Mouse (Mus musculus): Measurements from ENCODE around the gene Scel. TPM values are rescaled to one million over a fixed set of nuclear protein-coding genes. Genes with fewer than 3 reads are reported as not detected.

Scel gene
- total RNA-seq, 2 experiments from 2014 or later = 0.95 to 1.1 TPM

- Histone ChIP-seq H3K4me3 (no peak overlapping the region), H3K27ac (no peak overlapping the region)
- no peak for TF ChIP-seq CTCF (IDR thresholded peaks at IDR 0.05)
- intact Hi-C loops (cut with DNase I) = loop anchor here (10.0 kb wide), 1 partner anchor 299 kb away; the partner anchor contains the start of gene Mycbp2
- DNase-seq (ENCODE audit: extremely low spot score in 1 of 2, low spot score in 2 of 2) = no peak
Measured at GRCm38 (mm10) chr14:103643933-103644332, 130.8 kb downstream of the Scel start.

GRCm38 (mm10) chr14:103647981-103648380, 134.8 kb downstream of the Scel start:
- intact Hi-C loops (cut with DNase I) = loop anchor here (10.0 kb wide), 1 partner anchor 303 kb away; the partner anchor contains the start of gene Mycbp2
- DNase-seq (ENCODE audit: extremely low spot score in 1 of 2, low spot score in 2 of 2) = no peak
- H3K27ac ChIP-seq = no peak overlapping the region
- H3K4me3 ChIP-seq = no peak overlapping the region
- TF ChIP-seq CTCF (IDR thresholded peaks at IDR 0.05) = no peak

DNA sequence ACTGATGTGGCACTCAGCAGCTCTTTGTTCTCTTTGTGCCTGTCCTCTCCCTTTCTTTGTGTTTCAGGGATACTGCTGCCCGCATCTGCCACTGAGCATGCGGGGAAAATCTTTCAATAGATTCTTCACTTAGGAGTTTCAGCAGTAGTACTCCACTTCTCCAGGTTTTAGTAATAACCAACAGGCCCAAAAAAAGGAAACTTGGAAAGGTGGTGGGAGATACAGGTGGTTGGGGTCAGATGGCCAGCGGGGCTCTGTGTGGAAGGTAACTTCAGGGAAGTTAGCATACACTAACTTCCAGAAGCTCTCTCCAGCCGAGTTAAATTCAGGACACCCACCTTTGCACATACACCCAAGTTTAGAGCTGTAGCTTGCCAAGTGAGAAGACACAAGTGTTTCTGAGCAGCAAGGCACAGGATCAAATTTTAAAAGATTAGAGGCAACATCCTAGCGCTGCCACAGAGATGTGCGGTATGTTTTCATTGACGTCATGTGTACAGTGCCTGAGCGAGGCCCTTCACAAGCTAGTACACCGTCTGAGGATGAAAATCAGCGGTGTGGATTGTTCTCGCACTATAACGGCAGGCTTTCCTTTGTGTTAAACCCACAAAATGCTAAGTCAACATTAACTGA, 135.6 kb downstream of the Scel start:
- intact Hi-C loops (cut with DNase I) = loop anchor here (10.0 kb wide), 1 partner anchor 304 kb away; the partner anchor contains the start of gene Mycbp2
- no peak for DNase-seq (ENCODE audit: extremely low spot score in 1 of 2, low spot score in 2 of 2)
- Histone ChIP-seq H3K27ac (no peak overlapping the region), H3K4me3 (no peak overlapping the region)
- no peak for TF ChIP-seq CTCF (IDR thresholded peaks at IDR 0.05)

DNA sequence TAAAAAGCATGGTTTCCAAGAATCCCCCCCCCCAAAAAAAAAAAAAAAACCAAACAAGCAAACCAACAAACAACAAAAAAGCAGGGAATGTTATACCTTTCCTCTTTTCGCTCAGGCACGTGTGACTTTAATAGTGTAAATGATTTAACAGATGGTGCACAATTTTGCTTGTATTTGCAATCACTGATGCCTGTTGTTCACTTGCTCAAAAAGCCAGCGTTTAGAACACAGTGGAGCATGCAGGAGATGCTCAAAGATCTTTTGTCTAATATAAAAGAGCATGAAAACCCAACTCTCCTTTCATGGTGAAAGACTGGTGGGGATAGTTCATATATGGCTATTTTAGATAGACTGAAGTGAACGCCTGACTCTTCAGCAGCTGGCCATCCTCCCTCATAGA, 136.2 kb downstream of the Scel start:
- no peak overlapping the region for H3K27ac ChIP-seq
- DNase-seq (ENCODE audit: extremely low spot score in 1 of 2, low spot score in 2 of 2) = no peak
- intact Hi-C loops (cut with DNase I) = loop anchor here (10.0 kb wide), 1 partner anchor 305 kb away; the partner anchor contains the start of gene Mycbp2
- TF ChIP-seq CTCF (IDR thresholded peaks at IDR 0.05) = no peak
- H3K4me3 ChIP-seq = peak overlapping the region; percentile 85; the same call in 1 of the 2 replicates

GRCm38 (mm10) chr14:103649896-103650334, 136.8 kb downstream of the Scel start, which contains the start of gene Slain1:
Gene Slain1, plus strand, starts transcription at chr14:103650228.
- peak within 1 kb of the TSS; percentile 93 for H3K27ac ChIP-seq
- no peak for TF ChIP-seq CTCF (IDR thresholded peaks at IDR 0.05)
- peak; percentile 92 for DNase-seq (ENCODE audit: extremely low spot score in 1 of 2, low spot score in 2 of 2)
- peak within 1 kb of the TSS; percentile 85 for H3K4me3 ChIP-seq
- intact Hi-C loops (cut with DNase I) = loop anchor here (2.0 to 10.0 kb wide), 4 partner anchors 31 to 305 kb away; partner anchors contain the start of gene Mycbp2

- TF ChIP-seq CTCF (IDR thresholded peaks at IDR 0.05) = no peak
- intact Hi-C loops (cut with DNase I) = loop anchor here (2.0 to 5.0 kb wide), 3 partner anchors 30 to 98 kb away; no protein-coding TSS in a partner anchor
- peak; percentile 71 to 73 for DNase-seq (ENCODE audit: extremely low spot score in 1 of 2, low spot score in 2 of 2)
Measured at GRCm38 (mm10) chr14:103650413-103651101, 137.4 kb downstream of the Scel start.

DNA sequence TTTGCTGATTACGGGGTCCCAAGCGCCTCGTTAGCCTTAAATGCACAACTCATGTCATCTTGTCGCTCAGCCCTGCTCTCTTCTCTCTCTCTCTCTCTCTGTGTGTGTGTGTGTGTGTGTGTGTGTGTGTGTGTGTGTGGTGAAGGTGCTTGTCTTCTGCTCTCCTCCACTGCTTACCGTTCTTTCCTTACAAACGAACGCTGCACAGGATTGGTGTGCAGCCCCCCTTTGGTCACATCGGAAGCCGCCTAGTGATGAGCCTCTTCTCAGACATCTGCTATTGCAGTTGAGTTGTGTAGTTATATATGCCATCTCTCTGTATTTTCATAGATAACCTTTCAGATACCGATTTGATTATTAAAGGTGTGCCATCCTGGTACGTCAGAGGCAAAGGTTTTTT, 138.0 kb downstream of the Scel start:
- no peak; the same call in 1 of the 2 replicates for TF ChIP-seq CTCF (IDR thresholded peaks at IDR 0.05)
- H3K27ac ChIP-seq = peak overlapping the region; percentile 93
- H3K4me3 ChIP-seq = peak overlapping the region; percentile 85
- no peak for DNase-seq (ENCODE audit: extremely low spot score in 1 of 2, low spot score in 2 of 2)
- intact Hi-C loops (cut with DNase I) = loop anchor here (2.0 to 5.0 kb wide), 3 partner anchors 30 to 99 kb away; no protein-coding TSS in a partner anchor

More at GRCm38 (mm10) chr14:103650413-103651101, 137.4 kb downstream of the Scel start:
- Histone ChIP-seq H3K4me3 (peak overlapping the region; percentile 85), H3K27ac (peak overlapping the region; percentile 93)

DNA sequence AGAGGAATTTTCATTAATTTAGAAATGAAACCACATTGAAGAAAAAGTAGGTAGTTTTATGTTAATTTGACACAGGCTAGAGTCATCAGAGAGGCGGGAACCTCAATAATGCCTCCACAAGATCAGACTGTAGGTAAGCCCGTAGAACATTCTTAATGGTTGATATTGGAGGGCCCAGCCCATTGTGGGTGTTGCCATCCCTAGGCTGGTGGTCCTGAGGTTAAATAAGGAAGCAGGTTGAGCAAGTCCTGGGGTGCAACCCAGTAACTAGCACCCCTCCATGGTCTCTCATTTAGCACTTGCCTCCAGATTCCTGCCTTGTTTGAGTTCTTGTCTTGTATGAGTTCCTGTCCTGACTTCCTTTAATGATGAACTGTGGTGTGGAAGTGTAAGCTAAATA, 138.4 kb downstream of the Scel start:
- H3K27ac ChIP-seq = no peak overlapping the region
- H3K4me3 ChIP-seq = peak overlapping the region; percentile 85
- DNase-seq (ENCODE audit: extremely low spot score in 1 of 2, low spot score in 2 of 2) = no peak
- no peak for TF ChIP-seq CTCF (IDR thresholded peaks at IDR 0.05)
- intact Hi-C loops (cut with DNase I) = loop anchor here (2.0 to 5.0 kb wide), 3 partner anchors 29 to 99 kb away; no protein-coding TSS in a partner anchor

DNA sequence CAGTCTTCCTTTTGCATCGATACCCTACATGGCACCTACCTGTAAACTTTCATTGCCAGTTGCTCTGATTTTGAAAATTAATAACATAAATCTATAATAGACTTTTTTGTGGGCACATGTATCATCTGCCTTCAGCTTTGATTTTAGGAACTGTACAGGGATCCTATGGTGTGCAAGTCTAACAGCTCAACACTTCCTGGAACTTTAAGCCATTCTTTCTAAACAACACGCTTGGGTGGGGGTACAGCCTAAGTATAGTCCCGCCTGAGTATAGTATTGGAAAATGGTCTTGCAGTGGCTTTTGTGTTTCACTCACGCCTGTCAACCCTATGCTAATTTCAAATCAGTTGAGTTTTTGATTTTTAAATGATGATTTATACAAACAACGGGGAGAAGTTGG, 139.4 kb downstream of the Scel start:
- intact Hi-C loops (cut with DNase I) = loop anchor here (5.0 kb wide), 1 partner anchor 100 kb away; no protein-coding TSS in a partner anchor
- TF ChIP-seq CTCF (IDR thresholded peaks at IDR 0.05) = no peak
- no peak for DNase-seq (ENCODE audit: extremely low spot score in 1 of 2, low spot score in 2 of 2)
- peak overlapping the region; percentile 85 for H3K4me3 ChIP-seq
- peak overlapping the region; percentile 44; the same call in 1 of the 2 replicates for H3K27ac ChIP-seq

DNA sequence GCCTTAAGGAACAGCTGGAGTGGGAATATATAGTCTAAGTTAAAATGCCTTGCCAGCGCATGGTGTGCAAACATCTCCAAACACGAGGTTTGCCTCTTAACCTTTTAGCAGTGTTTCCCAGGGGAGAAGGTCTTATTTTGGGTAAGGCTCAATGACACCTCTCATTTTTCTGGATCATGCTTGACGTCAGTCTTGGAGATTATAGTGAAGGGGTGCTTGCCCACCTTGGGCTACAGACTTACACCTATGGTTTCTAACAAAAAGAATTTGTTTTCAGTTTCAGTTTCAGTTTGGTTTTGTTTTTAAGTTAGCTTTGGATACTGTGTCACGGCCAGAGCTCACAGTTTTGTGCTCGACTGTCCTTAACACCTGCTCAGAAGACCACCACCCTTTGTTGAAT, 140.7 kb downstream of the Scel start:
- intact Hi-C loops (cut with DNase I) = loop anchor here (5.0 kb wide), 1 partner anchor 101 kb away; no protein-coding TSS in a partner anchor
- no peak for TF ChIP-seq CTCF (IDR thresholded peaks at IDR 0.05)
- Histone ChIP-seq H3K27ac (no peak overlapping the region), H3K4me3 (peak overlapping the region; percentile 85; the same call in 1 of the 2 replicates)
- DNase-seq (ENCODE audit: extremely low spot score in 1 of 2, low spot score in 2 of 2) = no peak

- Histone ChIP-seq H3K27ac (peak overlapping the region; percentile 15; the same call in 1 of the 2 replicates), H3K4me3 (no peak overlapping the region)
- intact Hi-C loops (cut with DNase I) = no loop called here
- DNase-seq (ENCODE audit: extremely low spot score in 1 of 2, low spot score in 2 of 2) = no peak
- no peak for TF ChIP-seq CTCF (IDR thresholded peaks at IDR 0.05)
Measured at GRCm38 (mm10) chr14:103655448-103655847, 142.3 kb downstream of the Scel start.

DNA sequence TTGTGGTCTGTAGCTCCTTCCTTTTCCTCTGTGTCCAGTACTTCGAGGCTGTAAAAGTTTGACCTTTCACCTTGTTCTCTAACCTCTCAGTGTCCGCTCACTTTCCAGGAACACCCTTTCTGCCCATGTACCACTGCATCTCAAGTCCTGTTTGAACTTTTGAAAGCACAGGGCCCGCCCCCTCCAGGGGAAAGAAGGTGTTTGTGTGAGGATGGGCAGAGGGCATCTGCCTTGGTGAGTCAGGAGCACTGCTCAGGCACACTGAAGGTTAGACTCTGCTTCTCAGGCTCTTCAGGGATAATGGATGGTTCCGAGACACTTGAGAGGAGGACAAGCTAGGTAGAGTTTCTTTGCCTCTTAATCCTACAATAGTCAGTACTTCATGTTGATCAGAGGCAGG, 144.7 kb downstream of the Scel start:
- DNase-seq (ENCODE audit: extremely low spot score in 1 of 2, low spot score in 2 of 2) = no peak
- no peak for TF ChIP-seq CTCF (IDR thresholded peaks at IDR 0.05)
- Histone ChIP-seq H3K27ac (no peak overlapping the region), H3K4me3 (no peak overlapping the region)
- intact Hi-C loops (cut with DNase I) = no loop called here

Small RNAs within 50 kb of the gene (microRNA-seq; reads per million reads assigned to microRNA genes)
- 0 reads per million in 2 experiments for gene Gm22877

Other genes starting within 250 kb of the Scel start
- 100 to 1,000 TPM; 163 to 178 TPM for gene Mycbp2, start 166.5 kb upstream of the Scel start, total RNA-seq (2021)
- gene Slain1, start 136.9 kb downstream of the Scel start, total RNA-seq (2021) = 10 to 100 TPM; 41.6 to 42.4 TPM